Mouse (Mus musculus) layer of hippocampus, adult 11-12 months (tissue): ENCODE measurements around the gene Olfr317.
A peak's percentile ranks its signal among the peaks of the same experiment; 100 is the strongest.
"Not testable (repeated sequence)": the region's sequence is repeated elsewhere in the genome, so short reads cannot be mapped to it uniquely, and the experiment has no call there.

ENCODE experiments used
- DNase-seq: peaks from one replicate; pipeline ENCODE4 v3.0.0; 2022; ENCODE audit warnings: low spot score

The Olfr317 gene

DNA sequence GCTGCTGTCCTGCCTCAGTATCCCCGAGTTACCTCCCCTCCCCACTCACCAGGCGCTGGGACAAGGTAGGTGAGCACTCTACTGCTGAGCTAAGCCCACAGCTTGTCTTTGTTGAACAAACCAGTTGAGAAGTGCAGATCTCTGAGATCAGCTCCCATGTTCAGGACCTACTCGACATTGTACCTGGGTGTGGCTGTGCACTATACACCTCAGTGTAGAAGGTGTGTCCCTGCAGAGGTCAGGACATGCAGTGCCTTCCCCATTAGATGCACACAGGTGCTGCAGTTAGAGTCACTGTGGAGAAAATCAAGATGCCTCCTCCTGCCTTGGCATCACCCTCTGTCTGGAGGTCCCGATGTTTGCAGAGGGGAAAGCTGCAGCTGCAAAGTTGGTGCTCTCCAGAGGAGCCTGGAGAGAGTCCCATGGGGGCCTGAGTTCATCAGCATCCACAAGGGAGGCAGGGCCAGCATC is at the start of gene Olfr317:
Olfr317 (minus strand) TSS at position 421 of the 471 bp plus-strand sequence.
- no peak for DNase-seq

DNA sequence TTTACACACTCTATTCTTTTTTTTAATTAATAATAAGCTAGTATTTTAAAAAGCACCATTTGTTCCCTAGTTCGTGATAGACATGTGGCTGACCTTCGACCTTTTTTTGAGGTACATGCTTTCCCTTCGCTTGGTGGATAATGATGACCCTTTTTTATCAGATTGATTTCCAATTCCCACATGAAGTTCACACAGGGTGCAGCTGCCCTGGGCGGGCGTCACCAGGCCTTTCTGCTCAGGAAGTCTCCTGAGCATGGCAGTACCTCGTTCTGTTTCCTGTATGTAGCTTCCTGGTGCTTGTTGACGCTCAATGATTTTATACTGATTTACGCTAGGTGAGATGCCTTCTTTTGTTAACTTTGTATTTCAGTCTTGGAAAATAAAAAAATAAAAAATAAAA is 49.3 kb upstream of the Olfr317 start:
- DNase-seq = no peak

DNA sequence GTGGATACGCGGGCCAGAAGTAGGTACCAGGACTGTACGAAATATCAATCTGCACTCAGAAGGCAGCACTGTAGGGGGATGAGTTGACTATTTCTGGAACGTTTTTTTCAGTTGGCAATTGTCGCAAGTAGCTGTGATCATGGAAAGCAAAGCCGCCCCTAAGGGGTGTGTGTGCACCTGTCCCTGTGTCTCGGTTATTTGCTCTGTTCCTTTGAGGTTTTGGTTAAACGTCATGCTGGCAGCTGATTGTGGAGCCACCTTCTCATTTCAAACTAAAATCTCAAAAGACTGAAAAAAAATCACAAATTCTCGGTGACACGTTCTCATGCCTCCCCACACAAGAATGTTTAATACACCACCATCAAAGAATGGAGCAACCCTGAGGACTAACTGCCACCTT is 48.6 kb upstream of the Olfr317 start:
- no peak for DNase-seq

DNA sequence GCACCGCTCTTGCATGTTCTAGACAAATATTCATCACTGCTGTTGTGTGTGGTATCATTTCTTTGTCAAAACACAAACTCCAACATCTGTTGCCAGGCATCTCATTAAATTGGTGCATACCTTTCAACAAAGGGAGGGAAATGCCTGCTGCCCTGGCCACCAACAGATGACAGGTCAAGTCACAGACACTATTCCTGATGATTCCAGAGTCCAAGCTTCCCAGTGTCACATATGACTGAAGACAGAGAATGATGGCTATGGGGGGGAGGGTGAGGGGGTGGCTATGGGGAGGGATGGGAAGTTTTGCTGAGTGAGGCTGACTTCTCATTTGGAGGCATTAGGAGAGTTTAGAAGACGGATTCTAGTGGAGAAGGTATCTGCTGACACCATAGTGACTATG is 45.2 kb upstream of the Olfr317 start:
- DNase-seq = no peak

DNA sequence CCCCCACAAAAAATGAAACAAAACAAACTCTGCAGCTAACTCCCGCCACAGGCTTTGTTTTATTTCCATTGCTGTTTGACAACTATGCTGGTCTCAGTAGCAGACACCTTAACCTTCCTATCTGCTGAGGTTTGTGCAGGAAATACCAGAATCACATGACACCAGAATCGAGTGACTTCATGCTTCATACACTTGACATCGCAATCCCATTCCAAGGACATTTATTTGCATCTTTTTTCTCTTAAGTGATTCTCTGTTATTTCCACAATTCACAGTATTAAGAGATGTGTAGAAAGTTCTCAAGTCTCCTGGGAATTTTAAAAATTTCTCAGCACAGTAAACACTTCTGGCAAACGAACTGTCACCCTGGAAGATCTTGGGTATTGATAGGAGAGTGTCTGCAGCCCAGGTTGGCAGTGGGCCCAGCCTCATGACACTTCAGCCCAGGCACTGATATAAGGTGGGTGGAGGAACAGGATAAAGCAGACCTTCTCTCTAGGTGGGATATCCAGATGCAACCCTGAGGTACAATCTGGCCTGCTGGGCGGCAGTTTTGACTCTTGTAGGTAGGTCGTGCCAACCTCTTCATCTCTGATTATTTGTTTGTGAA is 43.6 kb upstream of the Olfr317 start, which contains the start of gene Olfr314:
Olfr314 (plus strand) TSS at position 473 of the 610 bp plus-strand sequence.
- no peak for DNase-seq

DNA sequence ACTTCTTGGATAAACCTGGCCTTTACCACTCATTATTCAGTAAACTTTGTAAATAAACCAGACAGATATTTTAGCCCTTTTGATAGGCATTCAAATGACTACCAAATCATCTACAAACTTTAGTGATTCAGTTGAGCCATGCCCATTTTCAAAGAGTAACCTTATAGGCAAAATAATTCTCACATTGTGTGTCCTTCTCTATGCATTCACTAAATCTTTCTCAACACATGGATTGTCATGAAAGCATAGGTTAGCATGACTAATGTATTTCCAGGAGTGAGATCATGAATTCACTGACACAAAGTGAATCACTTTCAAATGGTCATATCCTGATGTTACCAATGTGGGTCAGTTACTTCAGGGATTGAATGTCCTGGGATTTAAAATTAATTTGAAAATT is 33.9 kb upstream of the Olfr317 start, which contains the start of gene Olfr315:
Olfr315 (plus strand) TSS at position 301 of the 400 bp plus-strand sequence.
- DNase-seq = no peak

DNA sequence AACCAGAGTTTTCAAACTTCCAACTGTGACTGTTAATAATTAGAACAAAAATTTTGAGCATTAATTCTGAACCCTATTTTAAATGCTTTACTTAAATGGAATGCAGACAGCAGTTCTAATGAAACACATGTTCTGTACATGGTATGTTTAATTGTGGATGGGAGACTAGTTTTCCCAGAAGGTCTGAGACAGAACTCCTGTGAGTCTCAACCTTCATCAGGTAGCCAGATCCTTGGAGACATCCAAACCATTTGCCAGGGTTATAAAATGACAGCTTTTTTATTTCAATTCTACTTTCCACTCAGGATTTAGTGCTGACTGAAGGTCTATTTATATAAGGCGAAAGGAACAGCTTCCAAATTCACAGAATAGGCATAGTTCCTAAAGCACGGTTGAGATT is 13.4 kb upstream of the Olfr317 start, which contains the start of gene Olfr316:
Olfr316 (plus strand) TSS at position 301 of the 400 bp plus-strand sequence.
- no peak for DNase-seq

DNA sequence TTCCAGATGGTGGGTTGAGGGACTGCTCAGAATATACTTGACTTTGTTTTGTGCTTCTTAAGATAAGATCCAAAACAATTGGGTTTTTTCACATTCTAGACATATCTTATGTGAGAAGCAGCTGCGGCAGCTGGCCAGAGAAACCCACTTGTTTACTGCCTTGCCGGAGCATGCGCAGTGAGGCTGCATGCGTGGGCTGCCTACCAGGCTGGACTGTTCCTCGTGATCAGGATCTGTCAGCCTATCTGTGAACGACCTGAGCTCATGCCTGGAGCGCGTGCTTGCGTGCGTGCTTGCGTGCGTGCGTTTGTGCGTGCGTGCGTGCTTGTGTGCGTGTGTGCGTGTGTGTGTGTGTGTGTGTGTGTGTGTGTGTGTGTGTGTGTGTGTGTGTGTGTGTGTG is 12.1 kb upstream of the Olfr317 start:
- DNase-seq = peak; percentile 31

DNA sequence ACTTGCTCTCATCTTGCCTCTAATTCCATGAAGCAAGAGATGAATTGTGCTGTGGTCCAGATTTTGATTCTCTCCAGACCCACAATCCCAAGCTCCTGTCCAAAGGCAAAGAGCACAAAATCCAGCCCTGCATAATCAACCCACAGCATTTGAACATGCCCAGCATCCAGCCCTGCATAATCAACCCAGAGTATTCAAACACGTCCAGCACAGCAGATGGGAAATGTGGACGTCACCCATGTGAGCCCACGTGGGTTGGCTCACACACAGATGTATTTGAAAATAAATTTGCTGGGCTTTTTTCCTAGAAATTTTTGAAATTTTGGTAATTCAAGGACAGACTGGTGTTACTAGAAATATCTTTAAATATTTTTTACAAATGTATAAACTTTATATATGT is 5.6 kb downstream of the Olfr317 start:
- DNase-seq = peak; percentile 51

DNA sequence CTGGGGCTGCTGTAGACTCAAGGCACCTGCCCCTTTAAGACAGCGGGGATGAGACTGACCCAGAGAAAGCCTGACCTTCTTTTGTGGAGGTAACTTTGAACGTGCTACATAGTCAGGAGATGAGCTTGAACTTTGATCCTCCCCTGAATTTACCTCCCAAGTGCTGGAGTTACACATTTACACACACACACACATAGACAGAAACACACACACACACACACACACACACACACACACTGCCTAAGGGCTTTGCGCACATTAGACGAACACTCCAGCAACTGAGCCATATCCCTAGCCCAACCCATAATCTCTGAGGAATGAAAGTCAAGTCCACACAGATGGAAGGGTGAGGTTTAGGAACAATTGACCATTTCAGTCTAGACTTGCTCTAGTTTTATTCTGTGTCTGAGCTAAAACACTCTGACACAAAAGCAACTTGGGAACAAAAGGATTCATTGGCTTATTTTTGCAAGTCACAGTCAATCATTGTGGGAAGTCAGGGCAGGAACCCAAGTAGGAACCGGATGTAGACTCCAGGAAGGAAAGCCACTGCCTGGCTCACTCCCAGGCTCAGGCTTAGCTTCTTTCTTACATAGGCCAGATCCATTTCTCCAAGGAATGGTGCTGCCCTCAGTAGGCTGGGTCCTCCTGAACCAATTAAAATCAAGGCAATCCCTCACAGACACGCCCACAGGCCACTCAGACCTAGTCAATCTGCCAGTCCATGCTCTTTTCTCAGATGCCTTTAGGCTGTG is 10.9 kb downstream of the Olfr317 start:
- DNase-seq = not testable (repeated sequence)

DNA sequence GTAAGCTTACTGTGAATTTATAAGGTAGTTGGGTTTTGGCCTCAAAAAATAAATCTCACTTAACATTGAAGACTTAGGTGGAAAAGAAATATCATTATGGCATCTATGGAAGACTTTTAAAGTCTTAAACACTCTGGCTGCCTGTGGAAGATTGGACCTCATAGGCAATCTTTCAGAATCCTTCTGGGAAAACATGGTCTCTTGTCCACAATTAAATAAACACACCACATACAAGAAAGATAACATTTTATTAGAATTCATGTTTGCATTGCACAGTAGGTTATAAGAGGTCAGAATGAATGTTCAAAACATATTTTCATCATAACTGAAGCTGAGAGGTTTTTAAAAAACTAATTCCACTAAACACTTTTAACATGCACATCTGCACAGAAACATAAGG is 15.1 kb downstream of the Olfr317 start, which contains the start of gene Olfr318:
Olfr318 (minus strand) TSS at position 101 of the 400 bp plus-strand sequence.
- no peak for DNase-seq

DNA sequence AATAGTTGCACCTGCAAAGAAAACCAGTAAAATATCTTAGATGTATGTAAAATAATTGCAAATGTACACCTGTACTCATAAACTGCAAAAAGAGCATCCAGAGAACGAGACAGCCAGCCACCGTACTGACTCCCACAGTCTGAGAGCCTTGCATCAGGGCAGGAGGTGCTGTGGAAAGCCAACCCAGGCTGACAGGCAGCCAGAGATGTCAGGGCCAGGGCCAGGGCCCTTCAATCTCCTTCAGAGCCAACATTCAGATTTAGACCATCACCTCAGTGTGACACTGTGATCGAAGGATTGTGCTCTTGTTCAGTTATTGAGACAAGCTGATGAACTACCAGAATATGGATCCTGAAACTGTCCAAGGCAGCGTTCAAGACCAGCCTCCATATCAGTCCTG is 19.3 kb downstream of the Olfr317 start:
- DNase-seq = no peak

DNA sequence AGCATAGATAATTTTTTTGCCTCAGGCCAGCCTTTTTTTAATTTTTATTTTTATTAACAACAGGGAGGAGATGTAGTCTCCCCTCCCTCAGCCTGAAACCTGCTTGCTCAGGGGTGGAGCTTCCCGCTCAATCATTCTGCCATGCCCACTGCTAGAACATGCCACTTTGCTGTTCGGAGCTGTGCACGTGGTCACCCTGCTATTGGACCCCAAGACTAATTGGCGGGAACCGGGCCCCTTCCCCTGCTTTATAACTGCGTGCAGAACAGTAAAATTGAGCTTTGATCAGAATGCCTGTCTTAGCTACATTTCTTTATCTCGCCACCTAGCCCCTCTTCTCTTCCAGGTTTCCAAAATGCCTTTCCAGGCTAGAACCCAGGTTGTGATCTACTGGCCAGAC is 21.3 kb downstream of the Olfr317 start:
- DNase-seq = not testable (repeated sequence)

DNA sequence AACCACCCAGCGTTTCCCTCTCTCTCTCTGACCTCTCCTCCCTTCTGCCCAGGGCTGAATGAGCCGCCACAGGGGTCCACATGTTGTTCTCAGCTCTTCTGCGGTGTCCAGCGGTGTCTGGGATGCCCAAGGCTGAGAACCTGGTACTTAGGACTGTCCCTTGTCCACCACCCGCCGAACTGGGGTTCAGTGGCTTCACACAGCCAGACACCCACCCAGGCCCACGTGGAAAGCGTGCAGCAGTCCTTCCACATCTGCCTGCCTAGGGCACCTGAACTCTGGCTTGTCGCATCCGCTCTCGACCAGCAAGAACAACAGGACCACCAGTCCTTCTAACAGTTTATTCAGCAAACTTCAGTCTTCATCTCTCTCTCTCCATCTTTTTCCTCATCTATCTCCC is 29.9 kb downstream of the Olfr317 start:
- DNase-seq = no peak

DNA sequence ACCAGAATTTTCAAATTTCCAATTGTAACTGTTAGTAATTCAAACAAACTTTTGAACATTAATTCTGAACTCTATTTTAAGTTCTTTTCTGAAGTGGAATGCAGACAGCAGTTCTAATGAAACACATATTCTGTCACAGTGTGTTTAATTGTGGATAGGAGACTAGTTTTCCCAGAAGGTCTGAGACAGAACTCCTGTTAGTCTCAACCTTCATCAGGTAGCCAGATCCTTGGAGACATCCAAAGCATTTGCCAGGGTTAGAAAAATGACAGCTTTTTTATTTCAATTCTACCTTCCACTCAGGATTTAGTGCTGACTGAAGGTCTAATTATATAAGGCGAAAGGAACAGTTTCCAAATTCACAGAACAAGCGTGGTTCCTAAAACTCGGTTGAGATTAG is 40.1 kb downstream of the Olfr317 start, which contains the start of gene Olfr319:
Olfr319 (plus strand) TSS at position 301 of the 400 bp plus-strand sequence.
- DNase-seq = no peak
